Mouse (Mus musculus): ENCODE results near the gene Nudt22.

Nudt22 gene

GRCm38 (mm10) chr19:6996006-6996405, at the start of gene Nudt22, which contains the start of gene Trpt1:
TSS of gene Nudt22 (minus strand) at chr19:6996117.
TSS of gene Trpt1 (plus strand) at chr19:6996131.
- DNase-seq, result peak; percentile 73

GRCm38 (mm10) chr19:7044706-7045105, 48.8 kb upstream of the Nudt22 start:
- DNase-seq, result no peak

GRCm38 (mm10) chr19:7044279-7044678, 48.4 kb upstream of the Nudt22 start:
- DNase-seq, result no peak

GRCm38 (mm10) chr19:7041171-7041570, 45.3 kb upstream of the Nudt22 start:
- DNase-seq, result no peak

- DNase-seq, result no peak
Measured at GRCm38 (mm10) chr19:7040637-7041130, 44.8 kb upstream of the Nudt22 start.

- DNase-seq, result peak; percentile 96
Measured at GRCm38 (mm10) chr19:7039841-7040636, 44.1 kb upstream of the Nudt22 start, which contains the start of gene Stip1. TSS of gene Stip1 (minus strand) at chr19:7039967.

- DNase-seq, result peak; percentile 61
Measured at GRCm38 (mm10) chr19:7039088-7039720, 43.3 kb upstream of the Nudt22 start.

- no peak for DNase-seq
Measured at GRCm38 (mm10) chr19:7034006-7034405, 38.1 kb upstream of the Nudt22 start.

GRCm38 (mm10) chr19:7029531-7029930, 33.6 kb upstream of the Nudt22 start:
- DNase-seq, result no peak

GRCm38 (mm10) chr19:7020224-7020641, 24.3 kb upstream of the Nudt22 start:
- DNase-seq, result no peak

GRCm38 (mm10) chr19:7019191-7019590, 23.3 kb upstream of the Nudt22 start, which contains the start of gene Fermt3:
TSS of gene Fermt3 (minus strand) at chr19:7019469.
- no peak for DNase-seq

GRCm38 (mm10) chr19:7018546-7018945, 22.6 kb upstream of the Nudt22 start:
- DNase-seq, result no peak

- DNase-seq, result no peak
Measured at GRCm38 (mm10) chr19:7017541-7018457, 21.9 kb upstream of the Nudt22 start.

- DNase-seq, result no peak
Measured at GRCm38 (mm10) chr19:7014481-7015135, 18.7 kb upstream of the Nudt22 start.

GRCm38 (mm10) chr19:7013984-7014383, 18.1 kb upstream of the Nudt22 start:
- no peak for DNase-seq

- DNase-seq, result no peak
Measured at GRCm38 (mm10) chr19:7012426-7012825, 16.5 kb upstream of the Nudt22 start.

GRCm38 (mm10) chr19:7006892-7007593, 11.1 kb upstream of the Nudt22 start:
- DNase-seq, result no peak

- no peak for DNase-seq
Measured at GRCm38 (mm10) chr19:6999360-7000063, 3.6 kb upstream of the Nudt22 start.

- no peak for DNase-seq
Measured at GRCm38 (mm10) chr19:6997721-6998290, 1.9 kb upstream of the Nudt22 start.

- no peak for DNase-seq
Measured at GRCm38 (mm10) chr19:6995255-6995991, 494 bp downstream of the Nudt22 start.
